Mouse (Mus musculus): Measurements from ENCODE around the gene Dhx16. TPM values are rescaled to one million over a fixed set of nuclear protein-coding genes. Genes with fewer than 3 reads are reported as not detected.

The Dhx16 gene
- polyA plus RNA-seq, 1 experiment: 64.3 TPM

GRCm38 (mm10) chr17:35900636-35901035 lies 21.0 kb downstream of the Dhx16 start:
- Histone ChIP-seq H3K27ac (ENCODE audit: insufficient read depth, low read depth, low read length) (no peak overlapping the region), H3K27me3 (ENCODE audit: control insufficient read depth, insufficient read depth, low read length) (no peaks in the 10 kb centered on the region), H3K4me3 (ENCODE audit: low read depth, low read length) (no peak overlapping the region), H3K36me3 (ENCODE audit: control insufficient read depth, insufficient read depth, low read length) (peaks cover 11% of the 10 kb centered on the region), H3K4me1 (ENCODE audit: control insufficient read depth, insufficient read depth, insufficient read length, low read length) (peaks cover 7% of the 10 kb centered on the region)
- 88% methylated on average over 3 of the region's 3 CpGs for WGBS
- TF ChIP-seq CTCF (IDR thresholded peaks at IDR 0.05; ENCODE audit: extremely low read depth, insufficient read length, insufficient replicate concordance, low read depth, low read length) (no peak), POLR2A (IDR thresholded peaks at IDR 0.05; ENCODE audit: low read depth, low read length) (no peak)

DNA sequence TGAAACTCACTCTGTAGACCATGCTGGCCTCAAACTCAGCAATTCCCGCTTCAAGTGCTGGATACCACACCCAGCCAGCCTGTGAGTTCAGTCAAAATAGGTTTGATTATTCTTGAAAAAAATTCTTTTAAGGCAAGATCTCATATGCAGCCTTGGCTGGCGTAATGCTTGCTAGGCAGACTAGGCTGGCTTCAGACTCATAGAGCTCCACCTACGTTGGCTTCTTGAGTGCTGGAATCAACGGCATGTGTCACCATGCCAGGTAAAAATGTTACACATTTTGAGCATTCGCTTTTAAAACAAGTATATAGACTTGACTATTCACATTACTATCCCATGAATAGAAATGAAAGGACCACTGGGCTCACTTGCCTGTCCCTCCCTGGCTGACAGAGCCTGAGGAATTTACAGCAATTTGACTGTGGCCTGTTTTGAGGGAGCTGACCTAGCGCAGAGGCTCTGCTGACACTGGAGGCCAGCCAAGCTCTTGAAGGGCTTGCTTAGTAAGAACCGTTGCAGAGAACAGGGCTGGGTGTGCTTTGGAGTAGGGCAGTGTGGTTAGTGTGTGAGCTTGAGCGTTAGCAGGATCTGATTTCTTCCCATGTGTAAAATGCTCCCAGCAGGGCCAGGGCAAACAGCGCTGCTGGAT lies 23.8 kb downstream of the Dhx16 start:
- no peaks in the 10 kb centered on the region for H3K27me3 ChIP-seq (ENCODE audit: control insufficient read depth, insufficient read depth, low read length)
- WGBS: 82% methylated on average over 9 of the region's 9 CpGs
- H3K4me3 ChIP-seq (ENCODE audit: low read depth, low read length): no peak overlapping the region
- no peak overlapping the region for H3K27ac ChIP-seq (ENCODE audit: insufficient read depth, low read depth, low read length)
- no peaks in the 10 kb centered on the region for H3K4me1 ChIP-seq (ENCODE audit: control insufficient read depth, insufficient read depth, insufficient read length, low read length)
- TF ChIP-seq POLR2A (IDR thresholded peaks at IDR 0.05; ENCODE audit: low read depth, low read length): no peak
- H3K36me3 ChIP-seq (ENCODE audit: control insufficient read depth, insufficient read depth, low read length): peaks cover 15% of the 10 kb centered on the region

- TF ChIP-seq POLR2A (IDR thresholded peaks at IDR 0.05; ENCODE audit: low read depth, low read length): no peak
- no peak for TF ChIP-seq CTCF (IDR thresholded peaks at IDR 0.05; ENCODE audit: extremely low read depth, insufficient read length, insufficient replicate concordance, low read depth, low read length)
- H3K27me3 ChIP-seq (ENCODE audit: control insufficient read depth, insufficient read depth, low read length): no peaks in the 10 kb centered on the region
- H3K4me1 ChIP-seq (ENCODE audit: control insufficient read depth, insufficient read depth, insufficient read length, low read length): no peaks in the 10 kb centered on the region
- no peak overlapping the region for H3K4me3 ChIP-seq (ENCODE audit: low read depth, low read length)
- WGBS: 75% methylated on average over 4 of the region's 4 CpGs
- peaks cover 16% of the 10 kb centered on the region for H3K36me3 ChIP-seq (ENCODE audit: control insufficient read depth, insufficient read depth, low read length)
- H3K27ac ChIP-seq (ENCODE audit: insufficient read depth, low read depth, low read length): no peak overlapping the region
Observed at GRCm38 (mm10) chr17:35903992-35904355, 24.4 kb downstream of the Dhx16 start.

GRCm38 (mm10) chr17:35905587-35905986 lies 26.0 kb downstream of the Dhx16 start:
- no peaks in the 10 kb centered on the region for H3K27me3 ChIP-seq (ENCODE audit: control insufficient read depth, insufficient read depth, low read length)
- H3K27ac ChIP-seq (ENCODE audit: insufficient read depth, low read depth, low read length): no peak overlapping the region
- no peak for TF ChIP-seq CTCF (IDR thresholded peaks at IDR 0.05; ENCODE audit: extremely low read depth, insufficient read length, insufficient replicate concordance, low read depth, low read length)
- TF ChIP-seq POLR2A (IDR thresholded peaks at IDR 0.05; ENCODE audit: low read depth, low read length): no peak
- peaks cover 3% of the 10 kb centered on the region; the same call in 1 of the 2 replicates for H3K4me1 ChIP-seq (ENCODE audit: control insufficient read depth, insufficient read depth, insufficient read length, low read length)
- H3K4me3 ChIP-seq (ENCODE audit: low read depth, low read length): no peak overlapping the region
- peaks cover 16% of the 10 kb centered on the region for H3K36me3 ChIP-seq (ENCODE audit: control insufficient read depth, insufficient read depth, low read length)
- WGBS: 91% methylated on average over 1 of the region's 1 CpGs

DNA sequence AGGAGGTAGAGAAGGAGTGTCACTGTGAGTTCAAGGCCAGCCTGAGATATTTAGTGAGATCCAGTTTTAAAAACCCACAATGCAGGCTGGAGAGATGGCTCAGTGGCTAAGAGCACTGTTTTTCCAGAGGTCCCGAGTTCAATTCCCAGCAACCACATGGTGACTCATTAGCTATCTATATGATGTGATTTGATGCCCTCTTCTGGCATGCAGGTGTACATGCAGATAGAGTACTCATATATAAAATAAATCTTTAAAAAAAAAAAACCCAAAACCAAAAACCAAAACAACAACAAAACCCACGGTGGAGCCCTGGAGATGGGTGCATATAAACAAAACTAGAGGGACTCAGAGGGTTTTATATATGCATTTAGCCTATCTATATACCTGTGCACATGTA lies 28.0 kb downstream of the Dhx16 start:
- WGBS: 54% methylated on average over 2 of the region's 2 CpGs

DNA sequence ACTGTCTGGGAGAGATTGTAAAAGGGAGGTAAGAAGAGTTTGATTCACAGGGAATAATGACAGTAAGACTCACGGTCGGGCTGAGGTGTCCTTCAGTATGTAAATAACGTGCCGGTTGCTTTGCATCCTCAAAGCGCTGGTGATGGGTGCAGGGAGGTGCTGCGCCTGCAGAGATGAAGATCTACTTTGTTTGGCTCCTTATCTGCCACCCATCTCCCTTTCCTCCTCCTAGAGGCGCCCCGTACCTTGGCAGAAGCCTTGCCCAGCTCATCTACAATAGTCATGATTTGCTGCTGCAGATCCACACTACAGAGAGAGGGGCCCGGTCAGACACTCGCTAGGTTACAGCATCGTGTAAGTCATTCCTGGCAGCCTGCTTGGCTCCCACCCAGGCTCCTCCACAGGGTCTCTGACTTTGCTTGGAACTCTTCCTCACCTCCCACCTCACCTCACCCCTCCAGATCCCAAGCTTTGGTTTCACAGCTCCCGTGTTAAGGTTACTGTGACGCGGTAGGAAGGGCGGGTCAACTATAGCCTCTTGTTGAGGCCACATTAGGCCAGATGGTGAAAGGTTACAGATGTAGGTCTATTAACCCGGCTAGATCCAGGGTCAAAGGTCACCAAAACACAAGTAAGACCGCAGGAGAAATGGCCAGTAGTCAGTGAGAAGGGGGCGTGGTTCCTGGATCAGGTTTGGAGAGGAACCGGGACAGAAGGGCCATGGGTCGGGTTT lies 29.7 kb downstream of the Dhx16 start:
- 14% methylated on average over 20 of the region's 20 CpGs for WGBS
- Histone ChIP-seq H3K4me1 (ENCODE audit: control insufficient read depth, insufficient read depth, insufficient read length, low read length) (peaks cover 3% of the 10 kb centered on the region; the same call in 1 of the 2 replicates), H3K27me3 (ENCODE audit: control insufficient read depth, insufficient read depth, low read length) (no peaks in the 10 kb centered on the region), H3K36me3 (ENCODE audit: control insufficient read depth, insufficient read depth, low read length) (peaks cover 26% of the 10 kb centered on the region), H3K27ac (ENCODE audit: insufficient read depth, low read depth, low read length) (peak overlapping the region; percentile 85), H3K4me3 (ENCODE audit: low read depth, low read length) (peak overlapping the region; percentile 86)
- TF ChIP-seq POLR2A (IDR thresholded peaks at IDR 0.05; ENCODE audit: low read depth, low read length) (no peak), CTCF (IDR thresholded peaks at IDR 0.05; ENCODE audit: extremely low read depth, insufficient read length, insufficient replicate concordance, low read depth, low read length) (no peak)

More for the DNA sequence above, 28.0 kb downstream of the Dhx16 start:
- Histone ChIP-seq H3K4me3 (ENCODE audit: low read depth, low read length) (no peak overlapping the region), H3K27me3 (ENCODE audit: control insufficient read depth, insufficient read depth, low read length) (no peaks in the 10 kb centered on the region), H3K27ac (ENCODE audit: insufficient read depth, low read depth, low read length) (no peak overlapping the region), H3K36me3 (ENCODE audit: control insufficient read depth, insufficient read depth, low read length) (peaks cover 25% of the 10 kb centered on the region), H3K4me1 (ENCODE audit: control insufficient read depth, insufficient read depth, insufficient read length, low read length) (peaks cover 3% of the 10 kb centered on the region; the same call in 1 of the 2 replicates)
- no peak for TF ChIP-seq POLR2A (IDR thresholded peaks at IDR 0.05; ENCODE audit: low read depth, low read length)
- no peak for TF ChIP-seq CTCF (IDR thresholded peaks at IDR 0.05; ENCODE audit: extremely low read depth, insufficient read length, insufficient replicate concordance, low read depth, low read length)

DNA sequence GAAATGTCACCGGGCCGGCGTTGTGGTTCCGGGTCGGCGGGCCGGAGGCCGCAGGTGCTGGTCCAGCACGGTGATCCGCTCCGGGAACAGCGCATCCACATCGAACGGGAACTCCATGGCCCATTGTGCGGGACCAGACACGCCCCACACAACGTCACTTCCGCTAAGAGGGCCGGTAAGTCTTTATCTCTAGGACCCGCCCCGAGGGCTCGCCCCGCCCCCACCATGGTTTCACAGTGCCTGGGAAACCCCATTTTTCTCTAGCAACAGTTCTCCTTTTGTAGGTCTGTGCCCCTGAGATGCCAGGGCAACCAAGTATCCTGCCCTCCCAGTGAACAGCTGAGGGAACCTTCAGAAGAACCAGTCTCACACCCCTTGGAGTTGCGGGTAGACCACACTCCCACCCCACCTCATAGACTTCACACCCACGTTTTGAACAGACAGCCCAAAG lies 30.3 kb downstream of the Dhx16 start, which contains the start of gene Atat1:
TSS of gene Atat1 (minus strand) at position 157 of the 451 bp plus-strand sequence.
- TF ChIP-seq POLR2A (IDR thresholded peaks at IDR 0.05; ENCODE audit: low read depth, low read length) (no peak; the same call in 1 of the 2 replicates), CTCF (IDR thresholded peaks at IDR 0.05; ENCODE audit: extremely low read depth, insufficient read length, insufficient replicate concordance, low read depth, low read length) (no peak)
- H3K36me3 ChIP-seq (ENCODE audit: control insufficient read depth, insufficient read depth, low read length): peaks cover 26% of the 10 kb centered on the region
- peak within 1 kb of the TSS; percentile 85 for H3K27ac ChIP-seq (ENCODE audit: insufficient read depth, low read depth, low read length)
- peak within 1 kb of the TSS; percentile 86 for H3K4me3 ChIP-seq (ENCODE audit: low read depth, low read length)
- no peaks in the 10 kb centered on the region for H3K27me3 ChIP-seq (ENCODE audit: control insufficient read depth, insufficient read depth, low read length)
- peaks cover 3% of the 10 kb centered on the region; the same call in 1 of the 2 replicates for H3K4me1 ChIP-seq (ENCODE audit: control insufficient read depth, insufficient read depth, insufficient read length, low read length)
- WGBS: 2% methylated on average over 25 of the region's 25 CpGs

Data from small intestine, adult 2 months (tissue).